Mouse (Mus musculus): ENCODE data around the gene Trpm8.

Trpm8 gene

GRCm38 (mm10) chr1:88303762-88304161 is 26.3 kb downstream of the Trpm8 start:
- no peak for DNase-seq

- no peak for DNase-seq
Observed at GRCm38 (mm10) chr1:88304261-88304985, 27.0 kb downstream of the Trpm8 start.

DNA sequence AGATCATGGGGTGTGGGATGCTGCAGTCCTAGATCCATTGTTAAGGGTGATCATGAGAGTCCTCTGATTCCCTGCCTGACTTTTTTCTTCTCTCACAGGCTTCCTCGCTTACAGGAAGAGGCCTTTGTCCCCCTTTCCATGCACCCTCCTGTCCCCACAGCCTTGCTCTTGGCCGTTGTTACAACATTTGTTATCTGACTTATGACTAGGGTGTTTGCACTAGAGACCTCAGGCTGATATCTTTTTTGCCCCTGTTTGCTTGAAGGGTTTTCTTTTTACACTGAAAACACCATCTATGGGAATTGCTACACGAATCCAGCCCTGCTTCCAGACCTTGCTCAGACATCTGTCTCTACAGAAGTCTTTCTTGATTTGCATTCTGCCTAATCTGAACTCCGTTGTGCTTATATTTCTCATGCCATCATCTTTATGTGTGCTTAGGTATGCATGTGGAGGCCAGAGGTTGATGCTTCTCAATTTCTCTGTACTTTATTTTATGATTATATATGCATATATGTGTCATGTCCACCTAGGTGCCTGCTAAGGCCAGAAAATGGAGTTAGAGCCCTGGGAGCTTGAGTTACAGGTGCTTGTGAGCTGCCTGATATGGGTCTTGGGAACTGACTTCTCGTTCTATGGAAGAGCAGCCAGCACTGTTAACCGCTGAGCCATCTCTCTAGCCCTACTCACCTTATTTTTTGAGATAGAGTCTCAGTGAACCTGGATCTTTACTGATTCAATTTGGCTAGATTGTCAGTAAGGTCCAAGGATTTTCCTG is 27.7 kb downstream of the Trpm8 start:
- no peak for DNase-seq

GRCm38 (mm10) chr1:88306543-88306942 is 29.1 kb downstream of the Trpm8 start:
- no peak for DNase-seq

GRCm38 (mm10) chr1:88307180-88307579 is 29.7 kb downstream of the Trpm8 start:
- no peak for DNase-seq

DNA sequence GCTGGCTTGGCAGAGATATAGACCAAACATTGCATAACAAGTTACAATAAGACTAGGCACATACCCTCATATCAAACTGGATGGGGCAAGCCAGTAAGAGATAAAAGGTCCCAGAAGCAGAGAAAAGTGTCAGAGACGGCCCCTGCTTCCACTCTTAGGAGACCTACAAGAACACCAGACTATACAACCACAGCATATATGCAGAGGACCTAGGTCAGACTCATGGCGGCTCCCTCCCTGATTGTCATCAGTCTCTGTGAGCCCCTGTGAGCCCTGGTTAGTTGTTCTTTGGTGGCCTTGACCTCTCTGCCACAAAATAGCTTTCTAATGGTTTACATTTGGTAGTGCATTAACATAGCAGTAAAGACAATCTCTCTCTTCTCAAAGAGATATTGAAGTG is 31.6 kb downstream of the Trpm8 start:
- no peak for DNase-seq

DNA sequence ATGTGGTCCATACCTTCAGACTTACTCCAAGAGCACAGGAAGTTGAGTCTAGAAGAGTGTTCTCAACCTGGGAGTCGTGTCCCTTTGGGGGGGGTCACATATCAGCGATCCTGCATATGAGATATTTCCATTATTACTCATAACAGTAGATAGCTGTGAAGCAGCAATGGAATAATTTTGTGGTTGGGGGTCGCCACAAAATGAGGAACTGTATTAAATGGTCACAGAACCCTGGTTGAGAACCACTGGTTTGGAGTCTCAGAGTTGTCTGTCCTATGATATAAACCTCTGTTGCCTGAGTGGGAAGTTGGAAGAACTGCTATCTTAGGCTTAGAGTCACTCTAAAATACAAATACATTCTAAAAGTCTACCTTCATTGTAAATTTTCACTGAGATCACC is 32.4 kb downstream of the Trpm8 start:
- DNase-seq, result no peak

- DNase-seq, result no peak
Observed at GRCm38 (mm10) chr1:88310349-88310748, 32.9 kb downstream of the Trpm8 start.

- no peak for DNase-seq
Observed at GRCm38 (mm10) chr1:88317279-88317678, 39.8 kb downstream of the Trpm8 start.

DNA sequence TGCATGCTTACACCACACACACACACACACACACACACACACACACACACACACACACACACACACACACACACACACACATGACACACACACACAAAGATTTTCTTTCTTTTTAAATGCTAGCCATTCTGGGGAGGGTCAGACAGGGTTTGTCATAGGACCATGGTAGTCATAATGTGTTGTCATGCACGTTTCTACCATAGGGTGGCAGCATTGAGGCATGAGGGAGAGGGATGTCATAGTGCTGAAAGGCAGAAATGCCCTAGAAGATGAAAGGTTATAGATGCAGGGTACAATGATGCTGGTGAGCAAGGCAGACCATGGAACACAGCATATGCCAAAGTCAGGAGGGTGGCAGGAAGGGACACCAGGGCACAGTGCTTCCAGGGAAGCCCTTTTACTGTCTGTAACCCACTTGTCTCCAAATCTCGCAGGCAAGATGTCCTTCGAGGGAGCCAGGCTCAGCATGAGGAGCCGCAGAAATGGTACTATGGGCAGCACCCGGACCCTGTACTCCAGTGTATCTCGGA is 41.1 kb downstream of the Trpm8 start:
- DNase-seq, result peak in 1 of 2 experiments; percentile 48

DNA sequence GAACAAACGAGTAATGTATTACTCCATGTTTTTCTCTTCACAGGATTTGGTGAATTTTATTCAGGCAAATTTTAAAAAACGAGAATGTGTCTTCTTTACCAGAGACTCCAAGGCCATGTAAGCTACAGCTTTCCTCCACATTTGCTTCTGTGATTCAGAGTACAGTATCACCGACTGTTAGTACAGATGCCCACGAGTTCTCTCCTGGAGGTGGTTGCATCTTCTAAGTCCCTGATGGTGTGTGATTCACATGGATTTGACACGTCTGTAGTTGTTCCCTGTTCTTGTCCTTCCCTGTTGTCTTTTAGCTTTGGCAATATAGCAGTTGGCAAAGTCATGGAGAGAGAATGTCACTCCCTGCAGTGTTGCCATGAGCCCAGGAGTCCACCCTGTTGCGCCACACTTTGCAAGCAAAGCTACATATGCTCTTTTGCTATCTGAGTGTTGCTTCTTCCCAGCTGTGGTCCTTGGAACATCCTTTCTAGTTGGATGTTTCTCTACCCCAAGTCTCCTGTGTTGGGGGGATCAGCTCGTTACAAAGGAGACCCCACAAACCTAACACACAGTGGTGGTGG is 43.4 kb downstream of the Trpm8 start:
- DNase-seq, result peak in 1 of 2 experiments; percentile 25

DNA sequence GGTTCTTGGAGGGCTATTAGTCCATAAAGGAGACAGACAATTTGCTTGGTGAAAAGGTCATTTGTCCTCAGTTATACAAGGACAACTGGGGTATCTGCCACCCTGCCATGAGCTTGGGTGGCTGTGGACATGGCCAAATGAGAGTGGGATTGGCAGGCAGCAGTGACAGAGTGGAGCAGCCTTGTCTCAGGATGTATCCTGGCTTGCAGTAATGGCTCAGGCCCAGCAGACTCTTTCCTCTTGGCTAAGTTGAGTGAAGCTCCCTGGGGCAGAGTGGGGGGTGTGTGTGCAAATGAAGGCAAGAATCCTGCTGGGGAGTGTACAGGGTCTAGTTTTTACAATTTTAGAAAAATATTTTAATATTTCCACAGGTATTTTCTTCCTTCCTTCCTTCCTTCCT is 44.7 kb downstream of the Trpm8 start:
- no peak for DNase-seq

DNA sequence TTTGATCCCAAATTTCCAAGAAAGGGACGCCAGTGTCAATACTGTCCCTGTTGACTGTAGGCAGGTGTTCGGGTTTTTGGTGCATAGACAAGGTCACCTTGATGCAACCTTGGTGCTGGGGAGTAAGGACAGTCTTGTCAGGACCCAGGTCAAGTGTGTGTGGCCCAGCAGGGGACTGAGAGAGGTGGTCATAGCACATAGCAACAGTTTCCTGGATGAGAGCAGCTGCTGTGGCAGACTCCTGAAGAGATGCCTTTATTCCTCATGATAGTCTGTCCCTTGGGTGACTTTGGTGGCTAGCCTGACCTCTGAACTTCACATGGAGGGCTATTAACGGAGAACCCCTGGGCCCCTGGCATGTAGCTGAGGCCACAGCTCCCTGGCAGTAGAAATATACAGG is 45.6 kb downstream of the Trpm8 start:
- no peak for DNase-seq

DNA sequence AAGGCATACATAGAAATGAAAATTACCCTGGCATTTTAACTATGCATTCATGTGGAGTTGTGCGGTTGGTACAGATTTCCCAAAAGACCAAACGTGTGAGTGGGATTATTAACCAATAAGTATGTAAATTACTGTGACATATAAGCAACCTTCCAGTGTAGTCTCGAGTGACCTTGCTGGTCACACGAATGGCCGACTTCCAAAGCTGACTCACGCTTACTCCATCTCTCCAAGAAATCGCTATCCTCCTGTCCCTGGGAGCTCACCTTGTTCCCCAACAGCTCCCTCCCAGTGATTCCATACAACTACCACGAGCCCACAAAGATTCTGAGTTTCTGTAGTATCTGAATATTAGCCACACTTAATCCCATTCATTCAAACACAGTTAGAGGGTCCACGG is 62.0 kb downstream of the Trpm8 start:
- no peak for DNase-seq

DNA sequence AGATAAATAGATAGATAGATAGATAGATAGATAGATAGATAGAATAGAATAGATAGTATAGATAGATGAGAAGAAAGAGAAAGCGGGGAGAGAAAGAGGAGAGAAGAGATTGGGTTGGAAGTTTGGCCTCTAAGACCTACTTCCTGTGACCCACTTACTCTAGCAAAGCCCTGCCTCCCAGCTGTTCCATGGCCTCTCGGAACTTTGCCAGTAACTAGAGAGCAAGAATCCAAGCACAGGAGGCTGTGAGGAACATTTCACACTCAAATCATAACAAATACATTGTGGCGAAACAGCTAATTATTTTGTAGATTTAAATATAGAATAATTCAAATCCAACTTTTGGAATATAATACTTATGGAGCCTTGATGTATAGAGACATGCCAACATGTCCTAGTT is 65.2 kb downstream of the Trpm8 start:
- DNase-seq, result no peak

- no peak for DNase-seq
Observed at GRCm38 (mm10) chr1:88345580-88345979, 68.1 kb downstream of the Trpm8 start.

GRCm38 (mm10) chr1:88348496-88349005 is 71.1 kb downstream of the Trpm8 start:
- DNase-seq, result no peak

- DNase-seq, result no peak
Observed at GRCm38 (mm10) chr1:88350761-88351160, 73.3 kb downstream of the Trpm8 start.

GRCm38 (mm10) chr1:88355025-88355424 is 77.6 kb downstream of the Trpm8 start:
- DNase-seq, result no peak

DNA sequence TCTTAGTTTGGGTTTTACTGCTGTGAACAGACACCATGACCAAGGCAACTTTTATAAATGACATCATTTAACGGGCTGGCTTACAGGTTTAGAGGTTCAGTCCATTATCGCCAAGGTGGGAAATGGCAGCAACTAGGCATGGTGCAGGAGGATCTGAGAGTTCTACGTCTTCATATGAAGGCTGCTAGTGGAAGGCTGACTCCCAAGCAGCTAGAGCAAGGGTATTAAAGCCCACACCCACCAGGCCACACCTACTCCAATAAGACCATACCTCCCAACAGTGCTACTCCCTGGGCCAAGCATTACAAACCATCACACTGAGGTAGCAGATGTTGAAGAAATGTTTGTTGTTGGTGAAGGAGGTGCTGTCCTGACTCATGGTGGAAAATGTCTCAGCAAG is 78.2 kb downstream of the Trpm8 start:
- no peak for DNase-seq

- no peak for DNase-seq
Observed at GRCm38 (mm10) chr1:88356616-88357015, 79.2 kb downstream of the Trpm8 start.

DNA sequence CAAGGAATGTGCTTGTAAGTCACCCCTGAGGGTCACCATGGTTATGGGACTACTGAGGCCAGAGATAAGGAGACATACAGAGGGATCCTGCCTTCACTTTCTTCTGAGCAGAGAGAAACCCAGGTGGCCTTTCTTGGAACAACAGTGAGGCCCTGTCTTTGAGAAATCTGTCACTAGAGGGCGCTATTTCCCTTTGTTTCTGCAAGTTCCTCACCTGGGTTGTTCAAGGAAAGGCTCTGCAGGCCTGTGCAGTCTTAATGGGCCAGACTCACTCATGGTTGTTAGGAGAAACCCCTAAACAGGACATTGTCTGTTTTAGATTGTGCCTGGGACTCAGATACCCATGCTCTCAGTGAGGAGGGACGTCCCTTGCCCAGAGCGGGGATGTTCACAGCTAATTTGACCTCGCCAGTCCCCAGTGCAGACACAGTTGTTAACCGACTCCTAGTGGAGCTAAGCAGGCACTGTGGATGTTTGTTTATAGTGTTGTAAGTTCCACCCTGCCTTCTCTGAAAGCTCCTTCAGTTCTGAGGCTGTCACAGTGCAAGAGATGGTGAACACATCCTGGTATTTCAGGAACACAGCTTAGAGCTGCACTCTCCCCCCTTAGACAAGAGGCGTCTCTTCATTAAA is 80.1 kb downstream of the Trpm8 start:
- peak; percentile 9 to 50 for DNase-seq

DNA sequence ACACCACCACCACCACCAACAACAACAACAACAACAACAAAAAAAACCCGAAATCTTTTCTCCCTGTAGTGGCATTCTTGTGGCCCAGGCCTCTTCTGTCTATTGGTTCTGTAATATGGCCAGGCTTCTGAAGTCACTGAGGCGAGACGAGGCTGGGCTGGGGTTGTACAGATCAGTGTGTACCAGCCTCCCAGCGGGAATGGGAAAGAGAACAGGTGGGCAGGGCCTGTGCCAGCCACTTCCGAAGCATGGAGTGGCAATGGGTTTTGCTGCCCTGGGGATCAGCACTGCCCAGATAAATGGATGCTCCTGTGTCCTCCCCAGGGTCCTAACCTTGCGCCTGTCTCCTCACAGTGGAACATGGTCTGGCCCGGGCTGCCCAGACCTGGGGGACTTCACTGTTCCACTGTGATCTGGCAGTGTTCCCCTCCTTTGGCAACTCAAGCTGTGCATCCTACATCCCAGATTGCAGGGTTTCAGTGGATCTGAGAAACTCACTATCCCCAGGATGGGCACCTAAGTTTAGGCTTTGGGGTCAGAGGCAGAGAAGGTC is 80.7 kb downstream of the Trpm8 start:
- DNase-seq, result no peak
